Mouse (Mus musculus) ovary, postnatal 10 days (tissue): Measurements from ENCODE around the gene March4.

Source experiments
- DNase-seq: peaks from one replicate; pipeline ENCODE4 v3.0.0; 2022; ENCODE audit warnings: low spot score

The March4 gene

GRCm38 (mm10) chr1:72536611-72537351 lies at the start of gene March4:
TSS of gene March4 (minus strand) at chr1:72536930.
- peak; percentile 71 for DNase-seq

- DNase-seq = no peak
These were observed 49.5 kb upstream of the March4 start for GRCm38 (mm10) chr1:72585971-72586875.

DNA sequence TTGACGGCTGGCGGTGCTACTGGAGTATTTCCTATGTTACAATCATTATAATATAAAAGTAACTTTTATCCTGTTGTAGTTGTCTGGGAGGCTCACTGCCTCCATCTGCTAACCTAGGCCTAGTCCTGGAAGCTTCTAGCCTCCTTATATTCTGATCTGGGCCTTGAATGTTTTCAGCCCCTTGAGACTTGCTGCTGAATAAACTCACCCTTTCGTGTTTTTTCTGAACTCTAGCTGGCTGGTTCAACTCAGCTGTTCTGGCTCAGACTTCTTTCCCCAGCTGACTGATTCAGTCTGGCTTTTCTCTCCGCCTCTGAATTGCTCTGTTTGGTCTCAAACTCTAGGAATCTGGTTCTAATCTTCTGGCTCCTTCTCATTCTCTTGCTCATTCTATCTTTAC lies 47.2 kb upstream of the March4 start:
- DNase-seq = no peak

GRCm38 (mm10) chr1:72582947-72583731 lies 46.4 kb upstream of the March4 start, which contains the start of gene Smarcal1:
TSS of gene Smarcal1 (plus strand) at chr1:72583251.
- DNase-seq = peak; percentile 85

DNA sequence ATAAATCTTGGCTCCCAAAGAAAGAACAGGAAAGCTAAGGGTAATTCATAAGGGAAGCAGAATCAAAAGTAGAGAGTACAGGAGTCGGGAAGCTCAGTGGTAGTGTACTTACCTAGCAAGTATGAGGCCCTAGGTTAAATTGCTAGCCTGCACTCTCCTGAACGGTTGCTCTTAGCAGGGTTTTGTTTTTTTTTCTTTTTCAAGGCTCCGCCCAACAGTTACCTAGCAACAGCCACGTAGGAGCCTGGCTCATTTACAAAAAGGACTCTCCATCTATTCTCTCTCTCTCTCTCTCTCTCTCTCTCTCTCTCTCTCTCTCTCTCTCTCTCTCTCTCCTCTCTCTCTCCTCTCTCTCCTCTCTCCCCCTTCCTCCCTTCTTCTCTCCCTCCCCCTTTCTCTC lies 42.1 kb upstream of the March4 start:
- no peak for DNase-seq

DNA sequence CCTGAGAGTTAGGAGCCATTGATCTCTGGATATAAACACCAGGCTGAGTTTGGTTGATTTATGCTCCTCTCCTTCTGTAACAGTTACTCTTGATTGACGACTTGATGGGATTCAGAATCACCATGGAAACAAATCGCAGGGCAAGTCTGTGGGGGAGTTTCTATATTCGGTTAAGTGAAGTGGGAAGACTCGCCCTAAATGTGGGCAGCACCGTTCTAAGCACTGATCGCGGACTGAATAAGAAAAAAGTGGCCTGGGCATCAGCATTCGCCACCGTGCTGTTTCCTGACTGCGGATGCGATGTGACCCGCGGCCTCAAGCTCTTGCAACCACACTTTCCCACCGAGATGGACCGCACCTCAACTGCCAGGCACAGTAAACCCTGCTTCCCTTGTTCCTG lies 41.6 kb upstream of the March4 start:
- DNase-seq = no peak

DNA sequence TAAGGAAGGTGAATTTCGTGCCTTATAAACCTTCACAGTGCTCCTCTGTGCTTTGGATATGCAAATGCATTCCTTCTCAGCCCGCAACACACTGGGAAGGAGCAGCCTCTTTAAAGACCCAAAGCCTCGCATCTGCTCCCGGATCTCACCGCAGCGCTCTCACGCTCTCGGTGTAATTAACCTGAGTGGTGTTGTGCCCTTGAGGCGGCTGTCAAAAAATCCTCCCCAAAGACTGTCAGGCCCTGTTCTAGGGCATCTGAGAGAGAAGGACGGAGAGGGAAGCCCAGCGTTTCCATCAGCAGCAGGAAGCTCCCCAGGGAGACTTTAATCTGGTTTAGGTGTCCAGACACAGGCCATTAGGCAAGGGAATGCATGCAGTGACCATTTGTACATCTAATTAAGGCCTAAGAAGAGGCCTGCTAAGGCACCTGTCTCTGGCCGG lies 40.8 kb upstream of the March4 start:
- no peak for DNase-seq

- no peak for DNase-seq
These were observed 38.4 kb upstream of the March4 start for GRCm38 (mm10) chr1:72575121-72575520.

- DNase-seq = no peak
These were observed 37.9 kb upstream of the March4 start for GRCm38 (mm10) chr1:72574608-72575007.

- DNase-seq = no peak
These were observed 37.3 kb upstream of the March4 start for GRCm38 (mm10) chr1:72574047-72574446.

DNA sequence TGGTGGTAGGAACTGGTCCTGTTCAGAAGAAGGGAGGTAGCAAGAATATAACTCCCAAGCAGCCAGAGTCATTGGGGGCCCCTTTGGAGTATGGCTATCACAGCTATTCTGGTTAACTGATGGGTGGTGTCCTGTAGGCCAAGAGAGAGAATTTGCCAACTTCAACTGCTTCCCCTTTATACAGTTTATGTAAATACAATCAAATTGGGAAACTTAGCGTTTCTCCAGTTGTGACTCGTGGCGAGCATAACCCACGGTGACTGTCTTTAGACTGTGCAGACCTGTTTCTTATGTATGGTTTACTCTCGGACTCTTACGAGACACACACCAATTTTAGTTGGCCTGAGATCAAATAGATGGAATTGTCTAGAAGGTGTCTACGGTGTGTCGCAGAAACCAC lies 32.0 kb upstream of the March4 start:
- no peak for DNase-seq

DNA sequence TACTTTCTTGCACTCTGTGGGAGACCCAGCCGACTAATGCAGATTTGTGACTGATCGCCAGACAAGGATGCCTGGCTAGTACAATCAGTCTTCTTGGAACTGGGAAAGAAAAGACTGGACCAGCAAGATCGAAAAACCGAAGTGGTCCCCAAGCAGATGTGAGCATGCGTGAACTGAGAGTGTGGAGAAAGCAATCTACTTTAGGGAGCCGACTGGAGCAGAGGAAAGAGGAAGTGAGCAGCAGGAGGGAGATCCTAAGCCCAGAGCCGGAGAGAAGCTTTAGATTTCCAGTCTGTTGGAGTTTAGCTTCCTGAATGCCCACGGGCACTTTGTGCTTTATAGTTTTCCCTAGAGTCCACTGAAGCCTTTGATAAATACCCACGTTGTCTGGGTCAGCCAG lies 30.3 kb upstream of the March4 start:
- DNase-seq = no peak

DNA sequence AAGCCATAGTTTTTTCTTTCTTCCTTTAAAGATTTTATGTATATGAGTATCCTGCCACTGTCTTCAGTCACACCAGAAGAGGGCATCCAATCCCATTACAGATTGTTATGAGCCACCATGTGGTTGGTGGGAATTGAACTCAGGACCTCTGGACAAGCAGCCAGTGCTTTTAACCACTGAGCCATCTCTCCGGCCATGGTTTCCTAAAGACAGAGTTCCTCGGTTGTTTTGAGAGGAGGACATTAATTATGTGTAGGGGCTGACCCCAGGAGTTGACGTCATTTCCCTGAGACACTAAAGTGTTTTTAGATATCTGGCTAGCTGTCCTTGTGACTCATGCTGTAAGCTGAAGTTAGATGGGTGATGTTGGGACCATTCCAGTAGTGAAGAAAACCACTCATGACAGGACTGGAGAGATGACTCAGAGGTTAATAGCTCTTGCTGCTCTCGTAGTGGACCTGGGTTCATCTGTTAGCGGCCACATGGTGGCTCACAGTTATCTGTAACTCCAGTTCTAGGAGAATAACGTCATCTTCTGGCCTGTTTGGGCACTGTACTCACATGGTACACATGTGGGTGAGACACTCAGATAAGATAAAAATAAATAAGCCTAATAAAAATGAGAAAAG lies 27.7 kb upstream of the March4 start:
- DNase-seq = no peak

- no peak for DNase-seq
These were observed 21.9 kb upstream of the March4 start for GRCm38 (mm10) chr1:72558625-72559024.

DNA sequence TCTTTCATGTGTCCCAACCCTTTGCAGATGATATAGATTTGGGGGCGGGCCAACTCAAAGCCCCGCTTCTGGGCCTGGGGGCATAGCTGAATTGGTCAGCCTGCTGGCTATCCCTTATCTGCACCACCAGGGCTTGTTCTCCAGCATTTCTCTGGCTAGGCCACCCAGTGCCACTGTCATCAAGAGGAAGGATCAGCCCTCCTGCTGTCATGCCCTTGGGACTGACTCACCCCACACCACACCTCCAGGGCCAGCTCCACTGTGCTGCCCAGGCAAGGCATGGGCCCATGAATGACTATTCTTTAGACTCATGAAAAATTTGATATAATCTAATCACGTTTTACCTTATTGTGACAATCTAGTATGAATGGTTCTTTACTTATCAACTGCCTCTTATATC lies 19.7 kb upstream of the March4 start:
- DNase-seq = no peak

- DNase-seq = no peak
These were observed 13.6 kb upstream of the March4 start for GRCm38 (mm10) chr1:72550317-72550716.

GRCm38 (mm10) chr1:72538266-72538665 lies 1.5 kb upstream of the March4 start:
- DNase-seq = no peak

- DNase-seq = no peak
These were observed 782 bp downstream of the March4 start for GRCm38 (mm10) chr1:72535725-72536571.

GRCm38 (mm10) chr1:72533439-72533838 lies 3.3 kb downstream of the March4 start:
- DNase-seq = no peak

GRCm38 (mm10) chr1:72532926-72533325 lies 3.8 kb downstream of the March4 start:
- no peak for DNase-seq
